Mouse (Mus musculus) MEL (cell line): ENCODE data around the gene Ttll6. TPM values are rescaled to one million over a fixed set of nuclear protein-coding genes. Genes with fewer than 3 reads are reported as not detected.

Source experiments
- DNase-seq: peaks from one replicate; pipeline ENCODE4 v3.0.0; 2011; ENCODE audit warnings: low read depth, low spot score
- H3K27ac ChIP-seq: 2 replicates; pipeline ENCODE4 v1.5.1; 2012; ENCODE audit warnings: low read depth, mild to moderate bottlenecking, control low read depth, low read length, moderate library complexity; ENCODE audit not compliant: control insufficient read depth
- H3K27me3 ChIP-seq, 2 experiments: fragments of 150-350 bp in 1 of 2; sonication (generic) in 1 of 2; 2 replicates each; pipeline ENCODE4 v1.6.1; 2012; ENCODE audit warnings: low read length in 2 of 2, mild to moderate bottlenecking in 2 of 2, improper control_type of control experiment in 1 of 2, moderate library complexity in 1 of 2; ENCODE audit not compliant: insufficient read depth in 2 of 2, control insufficient read depth in 1 of 2
- H3K36me3 ChIP-seq, 2 experiments: 2 replicates each; pipeline ENCODE4 v1.6.1; 2012 to 2014; ENCODE audit warnings: low read length in 2 of 2, improper control_type of control experiment in 1 of 2, inconsistent platforms in 1 of 2, mild to moderate bottlenecking in 1 of 2; ENCODE audit not compliant: insufficient read depth in 2 of 2, control insufficient read depth in 1 of 2
- H3K4me1 ChIP-seq, 2 experiments: fragments of 150-350 bp in 1 of 2; sonication (generic) in 1 of 2; 2 replicates each; pipeline ENCODE4 v1.6.1; 2012; ENCODE audit warnings: low read length in 2 of 2, improper control_type of control experiment in 1 of 2, mild to moderate bottlenecking in 1 of 2; ENCODE audit not compliant: insufficient read depth in 2 of 2, control insufficient read depth in 1 of 2
- H3K4me3 ChIP-seq, 2 experiments: fragments of 150-350 bp in 1 of 2; sonication (generic) in 1 of 2; 2 replicates each; pipeline ENCODE4 v1.5.1; 2012; ENCODE audit warnings: low read depth in 2 of 2, low read length in 2 of 2, mild to moderate bottlenecking in 2 of 2, moderate library complexity in 2 of 2, control low read depth in 1 of 2, improper control_type of control experiment in 1 of 2; ENCODE audit not compliant: control insufficient read depth in 1 of 2, insufficient read depth in 1 of 2
- H3K79me2 ChIP-seq: 2 replicates; pipeline ENCODE4 v1.6.1; 2012; ENCODE audit warnings: mild to moderate bottlenecking, low read length, moderate library complexity; ENCODE audit not compliant: control insufficient read depth, poor library complexity, insufficient read depth
- H3K9ac ChIP-seq: 2 replicates; pipeline ENCODE4 v1.6.1; 2012; ENCODE audit warnings: low read depth, mild to moderate bottlenecking, control low read depth, low read length, moderate library complexity; ENCODE audit not compliant: control insufficient read depth, poor library complexity, severe bottlenecking
- H3K9me3 ChIP-seq: fragments of 150-350 bp; sonication (generic); replicated peaks from 2 replicates; pipeline ENCODE4 v1.6.1; 2012; ENCODE audit warnings: mild to moderate bottlenecking, low read length, improper control_type of control experiment, moderate library complexity; ENCODE audit not compliant: insufficient read depth
- BHLHE40 ChIP-seq: IDR thresholded peaks from 2 replicates; pipeline ENCODE4 v1.6.1; 2012; ENCODE audit warnings: low read depth, mild to moderate bottlenecking, inconsistent platforms, low read length, improper control_type of control experiment, borderline replicate concordance
- CTCF ChIP-seq, 3 experiments: IDR thresholded peaks in 2 of 3; conservative IDR thresholded peaks in 1 of 3; 2 replicates each; pipeline ENCODE4 v1.5.1; 2011 to 2012; ENCODE audit warnings: low read length in 3 of 3, low read depth in 2 of 3, mild to moderate bottlenecking in 2 of 3, improper control_type of control experiment in 1 of 3, inconsistent platforms in 1 of 3, mixed read lengths in 1 of 3, moderate library complexity in 1 of 3; ENCODE audit not compliant: control insufficient read depth in 1 of 3, insufficient read depth in 1 of 3, poor library complexity in 1 of 3, severe bottlenecking in 1 of 3
- E2F4 ChIP-seq: IDR thresholded peaks from 2 replicates; pipeline ENCODE4 v1.6.1; 2011; ENCODE audit warnings: low read depth, low read length, improper control_type of control experiment, borderline replicate concordance
- ETS1 ChIP-seq: IDR thresholded peaks from 2 replicates; pipeline ENCODE4 v1.6.1; 2012; ENCODE audit warnings: low read depth, mild to moderate bottlenecking, inconsistent platforms, low read length, improper control_type of control experiment, moderate library complexity
- GABPA ChIP-seq: IDR thresholded peaks from 2 replicates; pipeline ENCODE4 v1.6.1; 2012; ENCODE audit warnings: low read depth, mild to moderate bottlenecking, inconsistent platforms, low read length, improper control_type of control experiment, moderate library complexity
- GATA1 ChIP-seq: IDR thresholded peaks from 2 replicates; pipeline ENCODE4 v1.6.1; 2011; ENCODE audit warnings: low read depth, low read length, improper control_type of control experiment
- HCFC1 ChIP-seq: IDR thresholded peaks from 2 replicates; pipeline ENCODE4 v1.6.1; 2012; ENCODE audit warnings: low read depth, mild to moderate bottlenecking, inconsistent platforms, low read length, improper control_type of control experiment, moderate library complexity
- KAT2A ChIP-seq: conservative IDR thresholded peaks from 2 replicates; pipeline ENCODE4 v1.6.1; 2012; ENCODE audit warnings: low read depth, low read length, improper control_type of control experiment, inconsistent platforms
- MAFK ChIP-seq: IDR thresholded peaks from 2 replicates; pipeline ENCODE4 v1.6.1; 2011; ENCODE audit warnings: low read depth, mild to moderate bottlenecking, low read length, improper control_type of control experiment, borderline replicate concordance
- MEF2A ChIP-seq: IDR thresholded peaks from 2 replicates; pipeline ENCODE4 v1.6.1; 2014; ENCODE audit warnings: low read depth, mild to moderate bottlenecking, inconsistent platforms, low read length, improper control_type of control experiment; ENCODE audit not compliant: poor library complexity, insufficient replicate concordance, severe bottlenecking; ENCODE audit errors: extremely low read depth
- MYC ChIP-seq: IDR thresholded peaks from 2 replicates; pipeline ENCODE4 v1.6.1; 2011; ENCODE audit warnings: low read depth, mild to moderate bottlenecking, low read length, improper control_type of control experiment, moderate library complexity
- NELFE ChIP-seq: IDR thresholded peaks from 2 replicates; pipeline ENCODE4 v1.6.1; 2011; ENCODE audit warnings: low read depth, low read length, improper control_type of control experiment
- NRF1 ChIP-seq: IDR thresholded peaks from 2 replicates; pipeline ENCODE4 v1.6.1; 2014; ENCODE audit warnings: low read depth, mild to moderate bottlenecking, inconsistent platforms, low read length, improper control_type of control experiment, moderate library complexity; ENCODE audit not compliant: poor library complexity, insufficient read depth, severe bottlenecking
- POLR2AphosphoS5 ChIP-seq: IDR thresholded peaks from 2 replicates; pipeline ENCODE4 v1.6.1; 2012; ENCODE audit warnings: low read depth, borderline replicate concordance, mild to moderate bottlenecking, inconsistent platforms, low read length, moderate library complexity, mixed read lengths
- RCOR1 ChIP-seq: IDR thresholded peaks from 2 replicates; pipeline ENCODE4 v1.6.1; 2012; ENCODE audit warnings: low read depth, mild to moderate bottlenecking, inconsistent platforms, low read length, improper control_type of control experiment
- SIN3A ChIP-seq: IDR thresholded peaks from 2 replicates; pipeline ENCODE4 v1.6.1; 2012; ENCODE audit warnings: low read length, improper control_type of control experiment, inconsistent platforms
- TBP ChIP-seq: IDR thresholded peaks from 2 replicates; pipeline ENCODE4 v1.8.0; 2011; ENCODE audit warnings: low read depth, low read length, improper control_type of control experiment
- UBTF ChIP-seq: IDR thresholded peaks from 2 replicates; pipeline ENCODE4 v1.6.1; 2012; ENCODE audit warnings: low read depth, mild to moderate bottlenecking, inconsistent platforms, low read length, improper control_type of control experiment, moderate library complexity, borderline replicate concordance; ENCODE audit not compliant: insufficient read depth
- USF1 ChIP-seq: IDR thresholded peaks from 2 replicates; pipeline ENCODE4 v1.6.1; 2014; ENCODE audit warnings: low read depth, mild to moderate bottlenecking, inconsistent platforms, low read length, improper control_type of control experiment, moderate library complexity
- ZKSCAN1 ChIP-seq: IDR thresholded peaks from 2 replicates; pipeline ENCODE4 v1.6.1; 2012; ENCODE audit warnings: low read depth, mild to moderate bottlenecking, inconsistent platforms, low read length, improper control_type of control experiment, moderate library complexity
- ZMIZ1 ChIP-seq: IDR thresholded peaks from 2 replicates; pipeline ENCODE4 v1.6.1; 2012; ENCODE audit warnings: low read depth, mild to moderate bottlenecking, inconsistent platforms, low read length, improper control_type of control experiment, moderate library complexity
- ZNF384 ChIP-seq: IDR thresholded peaks from 2 replicates; pipeline ENCODE4 v1.6.1; 2012; ENCODE audit warnings: low read depth, mild to moderate bottlenecking, inconsistent platforms, low read length, improper control_type of control experiment
- polyA plus RNA-seq, 2 experiments: library from polyadenylated mRNA; stranded (reverse) in 1 of 2; unstranded in 1 of 2; fragments of >175 nt in 1 of 2; fragments of >200 nt in 1 of 2; gene quantifications; 2 replicates each; pipeline versions ENCODE4 v1.2.1 to v1.2.4; 2012; ENCODE audit warnings: low replicate concordance in 2 of 2, low read depth in 1 of 2; ENCODE audit not compliant: insufficient read length in 2 of 2, insufficient read depth in 1 of 2, missing spikeins in 1 of 2
- total RNA-seq: library from RNA; depleted of rRNA; stranded (reverse); fragments of 300-350 nt; gene quantifications from 2 replicates; pipeline ENCODE4 v1.2.3, GENCODE M21; 2012

The Ttll6 gene
- total and polyA plus RNA-seq, 3 experiments = 0.03 TPM; not detected in 2

- TF ChIP-seq GABPA (no peak), HCFC1 (no peak), MYC (no peak), ZKSCAN1 (no peak), MEF2A (no peak), NELFE (no peak), E2F4 (no peak), ETS1 (no peak), UBTF (no peak)
- TF ChIP-seq, all 39 proteins: peak for 0
- Histone ChIP-seq H3K4me1 (no peaks in the 10 kb centered on the region), H3K9me3 (no peaks in the 10 kb centered on the region), H3K79me2 (no peaks in the 10 kb centered on the region), H3K4me3 (no peak overlapping the region), H3K9ac (no peak overlapping the region), H3K27me3 (peaks cover 15 to 21% of the 10 kb centered on the region in 2 experiments), H3K27ac (no peak overlapping the region), H3K36me3 (no peaks in the 10 kb centered on the region)
- no peak for DNase-seq
Measured at GRCm38 (mm10) chr11:96176841-96177240, 43.3 kb downstream of the Ttll6 start.

- no peak overlapping the region for H3K27ac ChIP-seq
- no peak for TF ChIP-seq MAFK
- TF ChIP-seq MEF2A = no peak
- no peak for TF ChIP-seq NRF1
- no peaks in the 10 kb centered on the region for H3K79me2 ChIP-seq
- H3K36me3 ChIP-seq = no peaks in the 10 kb centered on the region
- no peak for DNase-seq
- H3K9ac ChIP-seq = no peak overlapping the region
- no peaks in the 10 kb centered on the region for H3K9me3 ChIP-seq
- H3K4me3 ChIP-seq = no peak overlapping the region
- H3K27me3 ChIP-seq = peaks cover 18 to 23% of the 10 kb centered on the region in 2 experiments
- H3K4me1 ChIP-seq = no peaks in the 10 kb centered on the region
Measured at GRCm38 (mm10) chr11:96177546-96178174, 44.1 kb downstream of the Ttll6 start.

- Histone ChIP-seq H3K4me1 (no peaks in the 10 kb centered on the region), H3K27ac (no peak overlapping the region), H3K79me2 (no peaks in the 10 kb centered on the region), H3K9me3 (no peaks in the 10 kb centered on the region), H3K27me3 (peaks cover 18 to 24% of the 10 kb centered on the region in 2 experiments), H3K9ac (no peak overlapping the region), H3K36me3 (no peaks in the 10 kb centered on the region), H3K4me3 (no peak overlapping the region)
- no peak for DNase-seq
- TF ChIP-seq NRF1 = no peak
- TF ChIP-seq USF1 = no peak
- no peak for TF ChIP-seq RCOR1
- no peak for TF ChIP-seq MAFK
- TF ChIP-seq ETS1 = no peak
- TF ChIP-seq KAT2A = no peak
- TF ChIP-seq ZMIZ1 = no peak
- no peak for TF ChIP-seq GATA1
- TF ChIP-seq CTCF (IDR thresholded peaks at IDR 0.05 in 2 of 3, conservative IDR thresholded peaks at IDR 0.05 in 1 of 3; ENCODE audit: control insufficient read depth in 1 of 3, insufficient read depth in 1 of 3, low read depth in 2 of 3, low read length in 3 of 3, poor library complexity in 1 of 3, severe bottlenecking in 1 of 3) = no peak
- TF ChIP-seq BHLHE40 = no peak
- TF ChIP-seq ZNF384 = no peak
- no peak for TF ChIP-seq SIN3A
- no peak for TF ChIP-seq TBP
- no peak for TF ChIP-seq E2F4
- TF ChIP-seq POLR2AphosphoS5 = no peak
- no peak for TF ChIP-seq MEF2A
Measured at GRCm38 (mm10) chr11:96178356-96178755, 44.8 kb downstream of the Ttll6 start.
